Mouse (Mus musculus) neural tube, embryonic 12.5 days (tissue): ENCODE results near the gene Hrct1. TPM values are rescaled to one million over a fixed set of nuclear protein-coding genes. Genes with fewer than 3 reads are reported as not detected.

Experiments used
- ATAC-seq: fragments of 200-750 bp; cut with Nextera tagmentation; 2 replicates; pipeline ENCODE4 v1.8.0; 2017; ENCODE audit warnings: low read depth, mild to moderate bottlenecking, moderate TSS enrichment, moderate library complexity; ENCODE audit not compliant: low FRiP score
- H3K27ac ChIP-seq: fragments of 300-500 bp; sonication (generic); 2 replicates; pipeline ENCODE4 v1.5.1; 2016
- H3K27me3 ChIP-seq: fragments of 300-500 bp; sonication (generic); replicated peaks from 2 replicates; pipeline ENCODE4 v1.6.1; 2016; ENCODE audit warnings: mild to moderate bottlenecking
- H3K36me3 ChIP-seq: fragments of 300-500 bp; sonication (generic); 2 replicates; pipeline ENCODE4 v1.6.1; 2016; ENCODE audit warnings: mild to moderate bottlenecking
- H3K4me1 ChIP-seq: fragments of 300-500 bp; sonication (generic); 2 replicates; pipeline ENCODE4 v1.6.1; 2016
- H3K4me2 ChIP-seq: fragments of 300-500 bp; sonication (generic); replicated peaks from 2 replicates; pipeline ENCODE4 v1.6.1; 2016; ENCODE audit warnings: mild to moderate bottlenecking
- H3K4me3 ChIP-seq: fragments of 300-500 bp; sonication (generic); 2 replicates; pipeline ENCODE4 v1.5.1; 2016
- H3K9ac ChIP-seq: fragments of 300-500 bp; sonication (generic); 2 replicates; pipeline ENCODE4 v1.6.1; 2016; ENCODE audit warnings: mild to moderate bottlenecking
- H3K9me3 ChIP-seq: fragments of 300-500 bp; sonication (generic); 2 replicates; pipeline ENCODE4 v1.6.1; 2016; ENCODE audit warnings: mild to moderate bottlenecking
- WGBS: fragments of 180-500 bp; shearing (Covaris S2); methylation state at CpG from one replicate; pipeline ENCODE4 v1.1.7; 2016; 5-methylcytosine and 5-hydroxymethylcytosine counted together
- polyA plus RNA-seq: library from polyadenylated mRNA; unstranded; fragments of >200 nt; fragmentation: Nextera tagmentation; extraction: Ambion mirVana; gene quantifications from 2 replicates; pipeline ENCODE4 v1.2.1, GENCODE M21; 2016

Hrct1 gene
- polyA plus RNA-seq, 1 experiment from 2014 or later, result 0.22 TPM

DNA sequence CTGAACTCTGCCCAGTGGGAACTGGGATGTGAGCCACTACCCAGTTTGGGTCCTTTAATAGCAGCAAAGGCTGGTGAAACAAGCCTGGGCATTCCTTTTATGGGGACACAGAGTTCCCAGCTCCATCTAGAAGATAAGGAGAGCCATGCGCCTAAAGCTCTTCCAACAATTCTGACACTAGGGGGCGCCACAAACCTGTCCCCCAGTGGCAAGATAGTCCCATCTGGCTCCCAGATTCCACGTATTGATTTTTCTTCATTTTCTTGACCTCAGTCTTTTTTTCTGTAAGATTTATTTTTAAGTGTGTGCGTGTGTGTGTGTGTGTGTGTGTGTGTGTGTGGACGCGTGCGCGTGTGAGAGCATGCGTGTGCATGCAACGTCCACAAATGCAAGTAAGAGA, 33.5 kb downstream of the Hrct1 start:
- H3K9me3 ChIP-seq, result 0 out of 2 replicates have a peak, but pooled peaks cover 6% of the 10 kb centered on the region
- no peaks in the 10 kb centered on the region for H3K27me3 ChIP-seq
- H3K4me2 ChIP-seq, result no peak overlapping the region
- 75% methylated on average over 10 of the region's 10 CpGs for WGBS
- no peak overlapping the region for H3K27ac ChIP-seq
- ATAC-seq, result no peak
- no peak overlapping the region for H3K9ac ChIP-seq
- no peaks in the 10 kb centered on the region for H3K4me1 ChIP-seq
- H3K4me3 ChIP-seq, result no peak overlapping the region
- H3K36me3 ChIP-seq, result no peaks in the 10 kb centered on the region

DNA sequence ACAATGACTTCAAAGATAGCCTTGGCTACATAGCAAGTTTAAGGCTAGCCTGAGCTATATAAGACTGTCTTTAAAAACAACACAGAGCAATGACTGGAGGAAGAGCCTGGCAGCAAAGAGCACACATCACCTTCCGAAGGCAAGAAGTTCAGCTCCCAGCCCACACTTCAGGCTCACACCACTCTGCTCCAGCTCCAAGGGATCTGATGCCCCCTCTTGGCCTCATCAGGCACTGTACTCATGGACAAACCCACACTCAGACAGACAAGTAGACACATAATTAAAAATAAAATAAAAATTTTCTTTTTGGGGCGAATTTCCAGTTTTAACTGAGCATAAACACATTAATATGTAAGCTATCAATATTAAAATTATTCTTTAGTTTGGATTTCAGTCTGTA, 34.3 kb downstream of the Hrct1 start:
- Histone ChIP-seq H3K4me3 (no peak overlapping the region), H3K9ac (no peak overlapping the region), H3K4me2 (no peak overlapping the region), H3K36me3 (no peaks in the 10 kb centered on the region), H3K27ac (no peak overlapping the region), H3K9me3 (0 out of 2 replicates have a peak, but pooled peaks cover 6% of the 10 kb centered on the region), H3K4me1 (no peaks in the 10 kb centered on the region), H3K27me3 (no peaks in the 10 kb centered on the region)
- ATAC-seq, result no peak
- WGBS, result 80% methylated on average over 2 of the region's 2 CpGs

DNA sequence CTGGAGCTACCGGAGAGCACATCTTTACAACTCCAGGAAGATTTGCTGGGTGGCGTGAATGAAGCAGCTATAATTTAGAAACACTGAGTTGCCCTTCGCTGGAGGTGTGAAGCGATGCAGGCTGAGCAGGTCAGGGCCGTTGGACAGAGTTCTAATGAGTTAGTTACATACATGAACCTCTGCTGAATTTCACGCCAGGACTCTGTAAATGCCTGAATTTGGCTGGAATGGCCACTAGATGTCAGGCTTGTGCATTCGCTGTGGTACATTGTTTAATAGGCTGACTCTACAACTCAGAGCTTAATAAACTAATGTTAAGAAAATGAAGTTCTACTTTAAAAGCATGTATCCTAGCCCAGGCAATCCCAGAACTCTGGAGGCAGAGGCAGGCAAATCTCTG, 36.4 kb downstream of the Hrct1 start:
- no peak for ATAC-seq
- Histone ChIP-seq H3K36me3 (no peaks in the 10 kb centered on the region), H3K9ac (no peak overlapping the region), H3K9me3 (0 out of 2 replicates have a peak, but pooled peaks cover 6% of the 10 kb centered on the region), H3K4me2 (no peak overlapping the region), H3K4me1 (no peaks in the 10 kb centered on the region), H3K27ac (no peak overlapping the region), H3K4me3 (no peak overlapping the region), H3K27me3 (no peaks in the 10 kb centered on the region)
- 30% methylated on average over 7 of the region's 7 CpGs for WGBS

DNA sequence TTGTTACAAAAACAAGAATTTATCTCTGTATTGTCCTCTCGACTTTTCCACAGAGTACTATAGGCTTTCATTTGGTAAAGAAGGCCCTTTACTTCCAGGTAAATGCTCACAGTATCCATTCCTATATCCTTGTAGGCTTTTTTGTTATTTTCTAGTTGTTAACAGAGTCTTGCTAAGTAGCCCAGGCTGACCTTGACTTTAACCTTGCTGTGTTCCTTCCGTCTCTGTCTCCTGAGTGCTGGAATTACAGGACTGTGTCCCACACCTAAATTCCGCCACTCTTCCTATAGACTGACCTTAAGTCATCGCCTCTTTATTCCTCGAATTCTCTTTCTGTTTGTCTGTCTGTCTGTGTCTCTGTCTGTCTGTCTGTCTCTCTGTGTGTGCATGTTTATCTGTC, 41.4 kb downstream of the Hrct1 start:
- no peak for ATAC-seq
- Histone ChIP-seq H3K36me3 (no peaks in the 10 kb centered on the region), H3K4me2 (no peak overlapping the region), H3K27ac (no peak overlapping the region), H3K9me3 (0 out of 2 replicates have a peak, but pooled peaks cover 6% of the 10 kb centered on the region), H3K27me3 (no peaks in the 10 kb centered on the region), H3K4me3 (no peak overlapping the region), H3K4me1 (no peaks in the 10 kb centered on the region), H3K9ac (no peak overlapping the region)
- WGBS, result 88% methylated on average over 5 of the region's 5 CpGs

DNA sequence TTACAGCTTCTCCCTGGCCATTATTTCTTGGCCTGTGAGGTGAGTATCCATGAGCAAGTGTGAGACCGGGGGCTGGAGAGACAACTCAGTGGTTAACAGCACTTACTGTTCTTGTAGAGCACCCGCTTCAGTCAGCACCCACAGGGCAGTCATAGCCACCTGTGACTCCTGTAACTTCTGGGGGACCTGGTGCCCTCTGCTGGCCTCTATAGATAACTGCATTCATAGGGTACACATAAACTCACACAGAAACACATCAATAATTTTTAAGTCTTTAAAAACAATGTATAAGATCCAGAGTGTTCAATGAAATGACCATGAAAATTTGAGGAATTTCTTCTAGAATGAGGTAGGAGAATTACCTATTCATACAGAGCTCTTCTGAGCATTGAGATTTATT, 42.4 kb downstream of the Hrct1 start:
- H3K4me3 ChIP-seq, result no peak overlapping the region
- H3K9me3 ChIP-seq, result 0 out of 2 replicates have a peak, but pooled peaks cover 4% of the 10 kb centered on the region
- no peaks in the 10 kb centered on the region for H3K27me3 ChIP-seq
- no peak overlapping the region for H3K9ac ChIP-seq
- no peak for ATAC-seq
- no peaks in the 10 kb centered on the region for H3K4me1 ChIP-seq
- H3K27ac ChIP-seq, result no peak overlapping the region
- H3K36me3 ChIP-seq, result no peaks in the 10 kb centered on the region
- WGBS, result 95% methylated on average over 2 of the region's 2 CpGs
- no peak overlapping the region for H3K4me2 ChIP-seq

DNA sequence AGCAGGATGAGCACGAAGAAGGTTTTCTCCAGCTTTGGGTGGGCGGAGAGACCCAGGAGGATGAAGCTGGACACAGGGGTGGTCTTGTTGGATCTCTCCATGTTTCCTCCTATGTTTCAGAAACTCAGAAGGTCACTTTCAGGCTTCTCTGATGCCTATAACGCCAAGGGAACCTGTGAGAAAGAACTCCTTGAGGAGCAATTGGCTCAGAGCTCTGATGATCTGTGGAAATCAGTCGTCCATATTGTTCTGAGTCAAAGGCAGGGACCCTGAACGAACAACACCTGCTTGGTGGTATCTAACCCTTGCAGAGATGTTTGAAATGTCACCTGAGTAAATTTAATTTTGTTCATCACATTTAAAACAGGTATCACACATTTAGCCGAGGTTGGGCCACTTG, 43.9 kb downstream of the Hrct1 start, which contains the start of gene Olfr159:
Gene Olfr159, minus strand, starts transcription at position 101 of the 400 bp plus-strand sequence.
- WGBS, result 89% methylated on average over 6 of the region's 6 CpGs
- no peak for ATAC-seq
- Histone ChIP-seq H3K27ac (no peak within 1 kb of the TSS), H3K9ac (no peak within 1 kb of the TSS), H3K4me3 (no peak within 1 kb of the TSS), H3K9me3 (no peaks in the 10 kb centered on the region), H3K4me2 (no peak within 1 kb of the TSS), H3K4me1 (no peaks in the 10 kb centered on the region), H3K36me3 (no peaks in the 10 kb centered on the region), H3K27me3 (no peaks in the 10 kb centered on the region)

DNA sequence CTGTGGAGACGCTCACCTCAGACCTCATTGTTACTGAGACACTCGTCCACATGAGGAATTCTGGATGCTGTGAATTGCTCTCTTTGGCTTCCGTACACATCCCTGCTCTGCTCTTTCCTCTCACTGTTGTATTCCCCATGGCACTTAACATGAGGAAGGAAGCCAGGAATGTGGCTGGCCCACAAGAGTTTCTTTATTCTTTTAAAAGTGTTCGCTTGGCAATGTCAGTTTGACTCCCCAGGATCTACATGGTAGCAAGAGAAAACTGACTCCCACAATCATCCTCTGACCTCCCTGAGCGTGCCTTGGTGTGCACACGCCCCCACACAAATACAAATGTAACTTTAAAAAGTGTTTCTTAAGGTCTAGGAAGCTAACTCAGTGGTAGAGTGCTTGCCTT, 44.6 kb downstream of the Hrct1 start:
- H3K4me1 ChIP-seq, result no peaks in the 10 kb centered on the region
- 67% methylated on average over 6 of the region's 6 CpGs for WGBS
- no peak for ATAC-seq
- H3K36me3 ChIP-seq, result no peaks in the 10 kb centered on the region
- no peaks in the 10 kb centered on the region for H3K27me3 ChIP-seq
- H3K27ac ChIP-seq, result no peak overlapping the region
- no peaks in the 10 kb centered on the region for H3K9me3 ChIP-seq
- H3K4me3 ChIP-seq, result no peak overlapping the region
- H3K9ac ChIP-seq, result no peak overlapping the region
- no peak overlapping the region for H3K4me2 ChIP-seq

DNA sequence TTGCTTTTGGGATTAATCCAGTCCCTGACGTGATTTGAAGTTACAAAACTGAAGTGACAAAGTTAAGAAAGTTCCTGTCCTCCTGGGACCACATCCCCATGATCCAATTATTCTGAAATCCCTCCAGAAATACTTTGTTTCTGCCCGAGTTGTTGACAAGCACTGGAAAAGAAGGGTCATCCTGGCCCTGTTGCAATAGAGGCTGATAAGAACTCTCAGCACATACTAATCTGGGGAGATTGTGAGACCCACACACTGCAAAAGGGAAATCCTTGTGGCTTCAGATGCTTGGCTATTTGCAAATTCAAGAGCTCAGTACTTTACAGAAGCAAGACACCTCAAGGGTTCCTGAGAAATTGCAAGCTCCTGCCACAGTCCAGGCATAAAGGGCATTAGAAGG, 45.3 kb downstream of the Hrct1 start:
- Histone ChIP-seq H3K27ac (no peak overlapping the region), H3K27me3 (no peaks in the 10 kb centered on the region), H3K4me1 (no peaks in the 10 kb centered on the region), H3K36me3 (no peaks in the 10 kb centered on the region), H3K4me3 (no peak overlapping the region), H3K9me3 (no peaks in the 10 kb centered on the region), H3K4me2 (no peak overlapping the region), H3K9ac (no peak overlapping the region)
- ATAC-seq, result no peak
- WGBS, result 62% methylated on average over 2 of the region's 2 CpGs

Other genes starting within 250 kb of the Hrct1 start
- 0.17 TPM in 1 of 2 replicates, not detected in the other for gene Sit1, start 243.5 kb upstream of the Hrct1 start, polyA plus RNA-seq
- gene Ccdc107, start 234.3 kb upstream of the Hrct1 start, polyA plus RNA-seq, result 54.0 and 54.6 TPM in 2 replicates
- 24.8 and 27.0 TPM in 2 replicates for gene Arhgef39, start 227.5 kb upstream of the Hrct1 start, polyA plus RNA-seq
- 0.33 and 0.41 TPM in 2 replicates for gene Car9, start 220.2 kb upstream of the Hrct1 start, polyA plus RNA-seq
- gene Tpm2, start 203.4 kb upstream of the Hrct1 start, polyA plus RNA-seq, result 83.5 and 93.0 TPM in 2 replicates
- gene Creb3, start 164.9 kb upstream of the Hrct1 start, polyA plus RNA-seq, result 68.0 and 71.0 TPM in 2 replicates
- gene Tln1, start 164.5 kb upstream of the Hrct1 start, polyA plus RNA-seq, result 59.6 and 65.6 TPM in 2 replicates
- 29.5 and 36.3 TPM in 2 replicates for gene Rgp1, start 148.5 kb upstream of the Hrct1 start, polyA plus RNA-seq
- 50.4 and 55.4 TPM in 2 replicates for gene Gba2, start 148.3 kb upstream of the Hrct1 start, polyA plus RNA-seq
- gene Msmp, start 142.7 kb upstream of the Hrct1 start, polyA plus RNA-seq, result 1.3 and 2.8 TPM in 2 replicates
- gene Npr2, start 95.3 kb upstream of the Hrct1 start, polyA plus RNA-seq, result 45.4 and 60.1 TPM in 2 replicates
- 2.7 and 3.0 TPM in 2 replicates for gene Spag8, start 73.6 kb upstream of the Hrct1 start, polyA plus RNA-seq
- 71.0 and 74.6 TPM in 2 replicates for gene Hint2, start 70.7 kb upstream of the Hrct1 start, polyA plus RNA-seq
- 11.8 and 14.2 TPM in 2 replicates for gene Tmem8b, start 58.2 kb upstream of the Hrct1 start, polyA plus RNA-seq
- gene Fam221b, start 58.0 kb upstream of the Hrct1 start, polyA plus RNA-seq, result 3.2 and 3.3 TPM in 2 replicates
- not detected in 2 replicates for gene Olfr70, start 26.4 kb upstream of the Hrct1 start, polyA plus RNA-seq
- gene Olfr71, start 16.9 kb upstream of the Hrct1 start, polyA plus RNA-seq, result not detected in 2 replicates
- gene Spaar, start 2.8 kb downstream of the Hrct1 start, polyA plus RNA-seq, result not detected in 2 replicates
- gene Olfr159, start 43.8 kb downstream of the Hrct1 start, polyA plus RNA-seq, result not detected in 2 replicates
- not detected in 2 replicates for gene Olfr156, start 96.7 kb downstream of the Hrct1 start, polyA plus RNA-seq
- gene Olfr157, start 113.0 kb downstream of the Hrct1 start, polyA plus RNA-seq, result not detected in 2 replicates
- gene Olfr155, start 124.4 kb downstream of the Hrct1 start, polyA plus RNA-seq, result not detected in 2 replicates
- 13.6 and 15.1 TPM in 2 replicates for gene Reck, start 148.3 kb downstream of the Hrct1 start, polyA plus RNA-seq
- gene Glipr2, start 230.2 kb downstream of the Hrct1 start, polyA plus RNA-seq, result 91.0 and 95.7 TPM in 2 replicates